Mouse (Mus musculus) adrenal gland, postnatal 4 days (tissue): ENCODE data around the gene Dnase1l2. TPM values are rescaled to one million over a fixed set of nuclear protein-coding genes. Genes with fewer than 3 reads are reported as not detected.
"Not testable (repeated sequence)": the region's sequence is repeated elsewhere in the genome, so short reads cannot be mapped to it uniquely, and the experiment has no call there.

Source experiments
- DNase-seq, 2 experiments: peaks; one replicate each; pipeline ENCODE4 v3.0.0; 2021 to 2022; ENCODE audit warnings: low spot score in 2 of 2, mixed read lengths in 2 of 2
- total RNA-seq, 2 experiments: library from RNA; stranded (reverse); gene quantifications; 2 replicates each; pipeline ENCODE4 v1.2.3; 2021

The Dnase1l2 gene
- total RNA-seq, 2 experiments from 2014 or later, result 3.1 to 3.4 TPM

DNA sequence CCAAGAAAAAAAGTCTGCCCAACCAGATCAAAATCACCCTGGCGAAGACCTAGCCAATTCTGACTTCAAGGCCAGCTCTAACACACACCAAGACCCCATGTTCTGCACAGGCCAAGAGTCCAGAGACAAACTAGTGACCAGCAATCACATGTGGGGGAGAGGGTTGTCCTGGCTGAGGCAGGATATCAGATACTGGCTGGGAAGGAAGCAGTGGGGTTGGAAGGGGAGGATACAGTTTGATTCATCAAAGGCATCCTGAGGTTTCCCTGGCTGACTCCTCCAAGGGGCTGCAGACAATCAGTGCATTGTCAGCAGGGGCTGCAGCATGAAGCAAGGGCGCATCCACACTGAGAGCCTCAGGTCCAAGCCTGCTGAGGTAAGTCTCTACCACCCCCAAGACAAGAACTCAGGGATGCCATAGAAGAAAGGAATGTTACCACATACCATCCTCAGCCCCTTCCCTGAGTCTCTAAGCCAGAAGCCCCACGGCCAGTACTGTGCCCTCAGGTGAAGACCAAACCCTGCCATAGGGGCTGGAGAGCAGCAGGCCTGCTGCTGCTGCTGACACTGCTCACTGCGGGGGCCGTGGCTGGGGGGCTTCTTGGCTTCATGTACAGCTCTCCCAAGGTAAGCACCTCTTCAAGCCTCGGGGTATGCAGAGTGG lies 30.8 kb upstream of the Dnase1l2 start, which contains the start of gene Bricd5:
TSS of gene Bricd5 (plus strand) at position 273 of the 664 bp plus-strand sequence.
- no peak for DNase-seq

DNA sequence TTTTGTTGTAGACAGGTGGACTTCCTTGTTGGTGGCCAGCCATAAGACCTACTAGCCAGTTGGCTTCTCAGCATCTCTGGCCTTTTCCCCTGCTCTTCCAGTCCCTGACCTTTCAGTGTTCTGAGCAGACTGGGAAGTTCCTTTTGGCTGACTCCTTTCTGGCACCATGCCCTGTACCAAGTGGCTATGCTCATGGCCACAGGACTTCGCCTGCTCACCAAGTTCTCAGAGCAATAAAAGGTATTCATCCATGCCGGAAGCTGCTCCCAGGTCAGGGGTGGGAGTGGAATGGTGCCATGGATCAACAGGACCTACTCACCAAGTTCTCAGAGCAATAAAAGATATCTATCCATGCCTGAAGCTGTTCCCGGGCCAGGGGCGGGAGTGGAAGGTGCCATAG lies 29.6 kb upstream of the Dnase1l2 start:
- no peak for DNase-seq

DNA sequence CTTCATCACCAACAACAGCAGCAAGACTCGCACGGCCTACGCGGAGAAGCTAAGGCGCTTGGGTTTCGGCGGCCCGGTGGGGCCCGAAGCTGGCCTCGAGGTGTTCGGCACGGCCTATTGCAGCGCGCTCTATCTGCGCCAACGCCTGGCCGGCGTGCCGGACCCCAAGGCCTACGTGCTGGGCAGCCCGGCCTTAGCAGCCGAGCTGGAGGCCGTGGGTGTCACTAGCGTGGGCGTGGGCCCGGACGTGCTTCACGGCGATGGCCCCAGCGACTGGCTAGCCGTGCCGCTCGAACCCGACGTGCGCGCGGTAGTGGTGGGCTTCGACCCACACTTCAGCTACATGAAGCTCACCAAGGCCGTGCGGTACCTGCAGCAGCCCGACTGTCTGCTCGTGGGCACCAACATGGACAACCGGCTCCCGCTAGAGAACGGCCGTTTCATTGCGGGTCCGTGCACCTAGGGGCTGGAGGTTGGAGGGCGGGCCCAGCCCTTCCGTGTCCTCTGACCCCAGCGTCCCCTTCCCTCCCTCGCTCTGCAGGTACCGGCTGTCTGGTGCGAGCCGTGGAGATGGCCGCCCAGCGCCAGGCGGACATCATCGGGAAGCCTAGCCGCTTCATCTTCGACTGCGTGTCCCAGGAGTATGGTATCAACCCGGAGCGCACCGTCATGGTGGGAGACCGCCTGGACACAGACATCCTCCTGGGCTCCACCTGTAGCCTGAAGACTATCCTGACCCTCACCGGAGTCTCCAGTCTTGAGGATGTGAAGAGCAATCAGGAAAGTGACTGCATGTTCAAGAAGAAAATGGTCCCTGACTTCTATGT lies 28.0 kb upstream of the Dnase1l2 start:
- no peak for DNase-seq

DNA sequence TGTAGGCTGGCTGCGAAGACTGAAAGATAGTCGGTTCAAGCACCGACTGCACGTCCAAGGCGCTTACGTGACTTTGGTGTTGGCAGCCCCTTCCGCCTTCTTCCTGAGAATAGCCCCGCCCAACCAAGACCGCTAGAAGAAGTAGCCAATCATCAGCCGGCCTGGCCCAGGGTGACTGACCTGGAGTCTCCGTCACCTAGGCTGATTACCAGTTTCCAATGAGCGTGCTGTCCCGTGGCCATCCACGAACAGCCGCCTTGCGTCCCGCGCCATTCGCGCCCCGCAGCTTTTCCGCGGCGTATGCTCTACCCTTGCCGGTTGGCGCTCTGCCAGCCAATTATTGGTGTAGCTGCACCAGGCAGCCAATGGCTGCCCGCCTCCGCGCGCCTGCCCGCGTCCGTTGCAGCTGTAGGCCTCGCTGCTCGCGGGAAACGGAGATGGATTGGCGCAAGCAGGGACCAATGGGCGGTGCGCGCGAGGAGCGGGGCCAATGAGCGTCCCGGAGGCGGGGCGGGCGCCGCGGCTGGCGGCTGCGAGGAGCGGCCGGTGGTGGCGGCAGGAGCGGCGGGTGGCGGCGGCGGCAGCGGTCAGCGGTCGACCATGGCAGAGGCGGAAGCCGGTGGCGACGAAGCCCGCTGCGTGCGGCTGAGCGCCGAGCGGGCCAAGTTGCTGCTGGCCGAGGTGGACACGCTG lies 27.2 kb upstream of the Dnase1l2 start, which contains the start of the genes E4f1 and Pgp:
TSS of gene E4f1 (minus strand) at position 404 of the 693 bp plus-strand sequence.
TSS of gene Pgp (plus strand) at position 483 of the 693 bp plus-strand sequence.
- peak; percentile 98 to 99 for DNase-seq

DNA sequence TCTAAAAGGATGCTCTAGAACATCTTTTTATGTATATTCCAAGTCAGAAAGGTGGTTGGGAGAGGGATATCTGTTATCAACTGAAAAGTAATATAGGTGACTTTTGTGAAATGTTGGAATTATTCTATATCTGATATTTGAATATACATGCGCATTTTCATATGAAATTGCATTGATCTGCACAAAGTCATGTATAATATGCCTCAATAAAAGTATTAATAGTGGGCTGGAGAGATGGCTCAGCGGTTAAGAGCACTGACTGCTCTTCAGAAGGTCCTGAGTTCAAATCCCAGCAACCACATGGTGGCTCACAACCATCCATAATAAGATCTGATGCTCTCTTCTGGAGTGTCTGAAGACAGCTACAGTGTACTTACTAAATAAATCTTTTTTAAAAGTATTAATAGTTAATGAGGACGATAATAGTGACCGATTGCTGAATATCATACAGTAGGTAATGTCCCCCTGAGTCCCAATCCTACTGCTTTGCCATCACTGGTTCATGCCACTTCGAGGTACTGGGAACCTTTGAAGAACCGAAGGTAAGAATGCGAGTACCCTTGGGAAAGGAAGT lies 26.5 kb upstream of the Dnase1l2 start:
- no peak for DNase-seq

DNA sequence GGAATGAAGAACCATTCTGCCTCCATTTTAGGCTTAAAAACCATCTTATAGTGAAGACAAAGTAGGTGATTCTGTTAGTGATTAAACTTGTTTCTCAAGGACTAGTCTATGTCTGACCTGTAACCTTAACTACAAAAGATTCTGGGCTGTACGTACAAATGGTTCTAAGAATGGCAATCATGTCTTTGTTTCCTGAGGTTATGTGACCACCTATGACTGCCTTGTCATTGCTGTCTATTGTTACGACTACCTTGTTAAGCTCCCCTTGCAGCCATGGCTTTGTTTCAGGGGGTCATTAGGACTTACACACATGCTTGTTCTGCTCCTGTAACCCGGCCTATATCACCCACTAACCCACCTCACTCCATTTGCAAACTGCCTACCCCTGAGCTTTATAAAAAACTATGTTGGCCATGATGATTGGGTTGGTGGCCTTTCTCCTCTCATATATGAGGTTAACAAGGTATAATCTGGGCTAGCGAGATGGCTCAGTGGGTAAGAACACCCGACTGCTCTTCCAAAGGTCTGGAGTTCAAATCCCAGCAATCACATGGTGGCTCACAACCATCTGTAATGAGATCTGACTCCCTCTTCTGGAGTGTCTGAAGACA lies 25.8 kb upstream of the Dnase1l2 start:
- no peak for DNase-seq

DNA sequence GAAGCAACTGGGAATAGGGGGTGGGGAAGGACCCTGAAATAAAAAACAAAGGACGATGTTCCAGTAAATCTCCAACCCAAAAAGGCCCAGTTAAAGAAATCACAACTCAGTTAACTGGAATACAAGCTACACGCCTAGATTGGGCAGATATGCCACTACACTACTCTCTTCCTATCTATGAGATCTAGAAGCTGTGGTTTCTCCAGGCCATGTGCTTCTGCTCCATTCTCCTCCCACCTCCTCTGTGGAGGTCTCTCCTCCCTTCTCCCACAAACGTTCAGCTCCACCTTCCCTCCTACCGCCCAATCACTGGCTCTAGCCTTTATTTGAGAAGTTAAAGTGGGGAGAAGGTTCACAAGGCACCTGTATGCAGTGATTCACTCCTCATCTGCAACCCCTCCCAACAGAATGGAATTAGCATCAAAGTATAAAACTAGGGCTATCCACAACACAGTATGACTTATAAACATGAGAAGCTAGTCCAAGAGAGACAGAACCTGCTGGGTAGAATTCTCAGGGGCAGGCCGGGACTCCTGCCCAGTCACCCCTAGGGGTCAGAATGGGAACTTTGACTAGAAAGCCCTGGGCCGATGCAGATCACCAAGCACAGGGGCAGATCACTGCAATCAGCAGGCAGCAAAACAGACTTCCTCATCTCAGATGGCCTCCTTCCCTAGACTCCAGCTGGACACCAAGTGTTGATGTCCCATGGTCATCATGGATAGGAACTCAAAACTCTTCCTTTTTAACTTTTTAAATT lies 20.6 kb upstream of the Dnase1l2 start:
- DNase-seq, result no peak

DNA sequence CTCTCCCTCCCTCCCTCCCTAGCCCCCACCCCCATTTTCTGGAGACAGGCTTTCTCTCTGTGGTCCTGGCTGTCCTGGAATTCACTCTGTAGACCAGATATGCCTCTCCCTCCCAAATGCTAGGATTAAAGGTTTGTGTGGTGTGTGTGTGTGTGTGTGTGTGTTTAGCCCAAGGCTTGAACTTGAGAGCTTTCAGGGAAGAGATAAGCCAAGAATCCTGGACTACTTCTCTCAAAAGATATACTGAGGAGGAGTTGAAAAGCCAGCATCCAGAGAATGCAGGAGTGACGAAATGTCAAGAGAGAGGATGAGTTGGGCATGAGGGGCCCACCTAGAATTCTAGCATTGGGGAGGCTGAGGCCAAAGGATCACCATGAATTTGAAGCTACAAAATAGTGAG lies 20.0 kb upstream of the Dnase1l2 start:
- DNase-seq, result no peak

DNA sequence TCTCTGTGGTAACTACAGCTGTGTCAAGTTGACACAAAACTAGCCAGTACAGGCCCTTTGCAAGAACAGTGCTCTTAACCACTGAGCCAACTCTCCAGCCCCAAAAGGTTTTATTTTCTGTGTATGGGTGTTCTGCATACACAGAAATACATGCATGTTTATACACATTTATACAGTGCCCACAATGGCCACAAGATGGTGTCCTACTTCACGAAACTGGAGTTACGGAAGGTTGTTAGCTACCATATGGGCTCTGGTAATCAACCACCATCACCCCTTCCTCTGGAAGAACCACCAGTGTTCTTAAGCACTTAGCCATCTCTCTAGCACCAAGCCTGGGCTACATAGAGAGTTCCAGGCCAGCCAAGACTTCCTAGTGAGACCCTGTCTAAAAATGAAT lies 18.7 kb upstream of the Dnase1l2 start:
- DNase-seq, result no peak

DNA sequence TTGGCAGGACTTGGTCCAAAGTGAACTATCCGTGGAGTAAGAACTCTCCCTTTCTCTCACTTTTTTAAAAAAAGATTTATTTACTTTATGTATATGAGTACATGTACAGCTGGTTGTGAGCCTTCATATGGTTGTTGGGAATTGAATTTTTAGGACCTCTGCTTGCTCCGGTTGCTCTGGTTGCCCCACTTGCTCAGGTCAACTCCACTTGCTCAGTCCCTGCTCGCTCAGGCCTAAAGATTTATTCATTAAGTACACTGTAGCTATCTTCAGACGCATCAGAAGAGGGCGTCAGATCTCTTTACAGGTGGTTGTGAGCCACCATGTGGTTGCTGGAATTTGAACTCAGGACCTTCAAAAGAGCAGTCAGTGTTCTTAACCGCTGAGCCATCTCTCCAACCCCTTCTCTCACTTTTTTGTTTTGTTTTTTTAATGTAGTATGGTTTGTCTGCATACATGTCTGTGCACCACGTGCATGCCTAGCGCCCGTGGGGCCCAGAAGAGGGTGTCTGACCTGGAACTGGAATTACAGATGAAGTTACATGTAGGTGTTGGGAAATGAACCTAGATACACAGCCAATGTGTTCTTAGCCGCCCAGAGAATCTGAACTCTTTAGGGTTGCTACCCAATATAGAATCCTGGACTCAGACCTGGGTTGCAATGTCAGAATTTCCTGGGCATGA lies 12.8 kb upstream of the Dnase1l2 start:
- DNase-seq, result not testable (repeated sequence)

DNA sequence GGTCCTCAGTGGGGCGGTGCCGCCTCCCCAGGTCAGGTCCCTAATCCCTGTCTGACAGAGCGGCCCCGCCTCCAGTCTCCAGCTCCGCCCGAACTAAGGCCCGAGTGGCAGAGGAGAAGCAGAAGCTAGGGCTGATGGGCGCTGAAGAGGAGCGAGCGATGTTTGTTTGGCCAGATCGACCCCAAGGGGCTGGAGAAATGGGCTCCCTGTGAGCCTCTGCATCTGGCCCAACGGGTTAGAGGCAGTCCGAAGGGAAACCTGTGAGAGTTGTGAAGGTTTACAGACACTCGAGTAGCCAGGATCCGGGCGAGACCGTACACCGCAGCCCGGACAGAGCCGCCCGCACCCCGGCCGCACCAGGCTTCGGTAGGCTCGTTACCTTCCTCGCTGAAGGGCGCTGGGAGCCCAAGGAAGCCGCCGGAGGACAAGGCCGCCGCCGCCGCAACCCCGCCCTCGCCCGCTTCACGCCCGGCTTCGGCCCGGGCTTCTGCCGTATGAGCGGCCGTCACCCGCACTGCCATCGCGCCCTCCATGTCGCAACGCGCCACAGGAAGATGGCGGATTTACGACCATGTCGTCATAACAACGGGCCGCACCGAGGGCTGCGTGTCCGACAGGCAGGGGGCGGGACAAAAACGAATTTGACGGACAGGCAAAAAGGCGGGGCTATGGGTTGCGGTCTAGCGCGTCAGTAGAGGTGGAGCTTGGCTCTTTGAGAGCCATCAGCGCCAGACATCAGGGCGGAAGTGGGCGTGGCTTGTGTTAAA lies 12.0 kb upstream of the Dnase1l2 start:
- DNase-seq, result peak; percentile 90 to 99

DNA sequence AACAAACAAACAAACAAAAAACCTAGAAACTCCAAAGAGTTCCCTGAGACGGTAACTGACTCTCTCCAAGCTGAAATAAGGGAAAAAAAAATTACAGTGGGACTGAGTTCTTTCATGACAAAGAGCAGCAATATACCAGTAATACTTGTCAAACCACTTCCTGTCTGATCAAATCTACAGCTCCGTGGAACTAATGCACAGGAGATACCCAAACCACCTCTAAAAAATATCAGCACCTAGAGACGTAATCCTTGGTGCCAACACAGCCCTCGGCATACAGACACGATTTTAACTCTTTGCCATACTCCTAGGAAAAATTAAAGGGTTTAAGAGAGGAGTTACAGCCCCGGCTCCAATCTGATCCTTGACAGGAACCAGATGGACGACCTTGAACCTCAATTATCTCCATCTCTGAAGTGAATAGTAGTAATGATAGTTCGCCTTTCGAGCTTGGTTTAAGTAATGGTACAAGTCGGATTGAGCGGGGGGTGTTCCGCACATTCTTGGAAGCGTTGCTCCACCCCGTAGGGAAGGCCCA lies 11.4 kb upstream of the Dnase1l2 start:
- no peak for DNase-seq

DNA sequence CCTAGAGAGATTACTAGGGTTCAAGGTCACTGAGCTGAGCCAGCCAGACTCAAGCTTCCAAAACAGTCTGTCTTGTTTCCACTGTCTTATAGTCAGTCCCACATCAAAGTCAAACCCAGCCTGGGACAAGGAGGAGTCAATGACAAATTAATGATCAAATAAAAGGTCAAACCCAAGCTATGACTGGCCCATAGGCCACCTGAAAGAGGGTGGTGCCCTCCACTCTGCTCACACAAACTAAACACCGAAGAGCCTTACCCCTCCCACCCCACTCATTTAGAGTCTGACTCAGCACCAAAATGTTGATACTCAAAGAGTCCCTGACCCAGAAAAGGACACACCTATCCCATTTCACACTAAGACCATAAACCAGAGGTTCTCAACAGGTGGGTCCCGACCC lies 10.5 kb upstream of the Dnase1l2 start:
- no peak for DNase-seq

DNA sequence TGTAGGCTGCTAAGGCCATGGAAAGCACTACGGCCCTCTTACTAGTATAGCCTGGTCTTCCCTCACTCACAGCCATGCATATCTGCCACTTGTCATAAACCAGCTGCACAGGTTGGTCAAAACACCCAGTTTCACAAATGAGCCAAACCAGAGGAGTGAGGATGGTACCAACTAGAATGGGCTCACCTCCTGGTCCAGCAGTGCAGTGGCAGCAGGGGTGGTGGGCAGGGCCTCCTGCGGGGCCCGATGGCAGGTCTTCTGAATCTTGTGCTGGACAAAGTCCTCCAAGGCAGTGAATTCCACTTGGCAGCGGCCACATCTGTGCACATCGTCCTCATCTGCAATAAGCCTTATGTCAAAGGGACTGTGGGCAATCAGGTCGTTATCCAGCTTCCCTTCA lies 8.3 kb upstream of the Dnase1l2 start:
- DNase-seq, result no peak

DNA sequence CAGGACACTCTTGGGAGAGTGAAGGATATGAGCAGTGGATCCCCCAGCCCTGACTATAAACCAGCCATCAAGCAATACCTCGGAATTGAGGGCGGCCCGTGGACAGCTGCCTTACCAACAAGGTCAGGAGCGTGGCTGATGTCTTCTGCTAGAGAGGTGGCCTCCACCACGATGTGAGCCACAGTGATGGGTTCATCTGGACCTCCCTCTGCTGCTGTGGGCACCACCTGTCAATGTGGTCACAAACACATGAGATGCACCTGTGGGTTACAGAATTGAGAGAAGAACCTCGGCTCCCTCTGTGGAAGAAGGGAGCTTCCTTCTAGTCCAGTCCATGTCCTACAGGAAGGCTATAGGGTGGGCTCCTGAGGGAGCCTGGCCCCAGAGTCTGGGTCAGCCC lies 6.6 kb upstream of the Dnase1l2 start:
- DNase-seq, result no peak

DNA sequence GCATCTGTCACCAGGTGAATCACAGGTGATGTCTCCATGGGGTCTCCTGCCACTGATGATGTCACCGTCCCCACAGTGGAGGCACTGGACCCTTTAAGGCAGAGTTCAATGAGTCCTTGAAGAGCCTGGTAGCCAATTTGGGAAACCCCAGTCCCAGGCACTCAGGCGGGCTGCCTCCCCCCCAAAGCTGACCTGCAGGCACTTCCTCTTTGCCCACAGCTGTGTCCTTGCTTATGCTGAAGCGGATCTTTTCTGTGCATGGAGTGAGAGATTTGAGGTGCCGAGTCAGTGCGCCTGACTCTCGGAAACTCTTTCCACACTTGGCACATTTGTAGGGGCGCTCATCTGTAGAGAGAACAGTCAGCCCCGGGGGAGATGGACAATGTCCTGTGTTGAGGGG lies 3.7 kb upstream of the Dnase1l2 start:
- no peak for DNase-seq

DNA sequence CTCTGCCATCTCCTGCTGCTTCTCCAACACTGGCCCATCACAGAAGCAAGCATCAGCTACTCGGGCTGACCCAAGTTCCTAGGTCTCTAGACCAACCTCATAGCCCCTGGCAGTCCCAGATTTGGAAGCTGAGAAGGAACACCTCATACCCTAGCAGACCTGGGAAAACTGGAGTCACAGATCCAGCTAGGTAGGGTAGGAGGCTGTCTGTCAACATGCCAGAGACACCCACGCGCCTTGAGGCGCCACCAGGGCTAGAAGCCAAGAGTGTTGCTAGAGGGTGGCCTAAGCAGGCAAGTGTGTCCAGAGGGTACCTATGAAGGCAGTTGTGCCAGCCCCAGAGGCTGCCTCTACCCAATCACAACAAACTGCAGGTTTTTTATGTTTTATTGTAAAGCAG lies 504 bp upstream of the Dnase1l2 start:
- DNase-seq, result no peak

DNA sequence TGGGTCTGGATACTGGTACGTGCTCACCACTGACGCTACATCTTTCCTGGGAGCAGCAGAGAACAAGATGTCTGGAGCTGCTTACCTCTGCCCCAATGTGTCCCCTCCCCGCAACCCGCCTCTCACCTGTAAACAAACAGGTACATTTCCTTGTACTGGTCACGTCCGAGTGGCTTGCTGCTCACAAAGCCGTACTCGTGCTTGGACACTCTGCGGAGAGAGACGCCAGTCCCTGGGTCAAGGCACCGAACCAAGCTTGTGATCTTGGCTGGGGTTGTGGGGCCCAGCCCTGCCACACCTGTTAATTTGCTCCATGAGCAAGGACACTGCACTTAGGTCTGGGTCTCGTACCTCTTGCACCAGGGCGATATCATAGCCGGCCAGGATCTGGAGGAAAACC lies 798 bp downstream of the Dnase1l2 start:
- DNase-seq, result no peak

DNA sequence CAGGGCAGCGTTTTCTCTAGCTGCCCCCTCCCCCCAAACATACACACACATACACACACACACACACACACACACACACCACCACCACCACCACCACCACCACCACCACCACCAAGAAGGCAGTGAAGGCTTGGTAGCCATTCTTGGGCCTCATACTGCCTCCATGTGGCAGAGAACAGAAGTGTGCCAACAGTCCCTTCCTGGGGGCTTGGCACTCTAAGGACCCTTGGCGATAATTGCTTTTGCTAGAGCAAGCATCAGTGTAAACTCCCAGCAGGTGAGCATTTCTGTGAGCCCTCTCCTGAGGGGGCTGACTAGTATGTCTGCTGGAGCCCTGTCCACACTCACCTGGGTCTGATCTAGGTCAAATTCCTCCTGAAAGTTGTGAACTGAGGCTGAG lies 1.8 kb downstream of the Dnase1l2 start:
- no peak for DNase-seq
